Mouse (Mus musculus) c-Kit-positive CD71-negative TER-119-negative erythroid progenitor cells, embryonic 14.5 days (primary cell): ENCODE results near the gene Slc4a1ap.
"Not testable (repeated sequence)": the region's sequence is repeated elsewhere in the genome, so short reads cannot be mapped to it uniquely, and the experiment has no call there.

Experiments
- DNase-seq: peaks from one replicate; pipeline ENCODE4 v3.0.0-alpha.2; 2013; ENCODE audit warnings: low read depth

Gene Slc4a1ap

GRCm38 (mm10) chr5:31526354-31527116 is at the start of gene Slc4a1ap:
Slc4a1ap (plus strand) TSS chr5:31526995.
- peak; percentile 73 for DNase-seq

DNA sequence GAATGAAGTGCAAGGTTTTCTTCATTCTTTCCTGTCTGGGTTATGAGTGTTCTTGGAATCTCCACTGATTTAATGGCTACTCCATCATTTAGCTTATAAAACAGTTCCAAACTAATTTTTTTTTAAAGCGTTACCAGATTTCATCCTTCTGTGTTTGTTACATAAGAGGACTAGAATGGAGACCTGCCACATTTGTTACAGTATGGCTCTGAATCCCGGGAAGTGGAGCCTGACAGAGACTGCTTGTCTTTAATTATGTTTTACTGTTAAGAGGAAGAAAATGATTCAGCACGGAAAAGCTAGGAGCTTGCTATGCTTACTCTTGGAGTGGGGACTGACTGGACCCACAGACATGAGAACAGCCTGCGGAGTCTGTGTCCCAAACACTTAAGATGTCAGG is 46.3 kb upstream of the Slc4a1ap start:
- DNase-seq: no peak

DNA sequence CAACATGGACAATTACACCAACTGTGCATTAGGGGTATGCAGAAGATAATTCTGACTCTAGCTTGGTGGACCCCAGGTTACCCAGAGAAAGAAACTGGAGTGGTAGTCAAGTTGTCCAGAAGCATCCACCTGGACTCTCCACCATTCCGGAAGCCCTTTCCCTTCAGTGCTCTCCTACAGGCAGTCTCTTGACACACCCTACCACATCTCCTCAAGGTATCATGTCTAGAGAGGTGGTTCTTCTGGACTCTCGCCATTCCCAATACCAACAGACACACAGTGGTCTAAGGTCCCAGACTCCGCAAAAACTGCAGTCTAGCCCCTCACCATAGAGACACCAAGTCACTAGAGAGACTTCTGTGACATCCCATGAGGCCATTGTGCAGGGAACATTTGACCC is 41.4 kb upstream of the Slc4a1ap start, which contains the start of gene 4930548H24Rik:
Gene 4930548H24Rik (plus strand): TSS at position 301 of the 400 bp plus-strand sequence.
- DNase-seq: no peak

- DNase-seq: no peak
These were observed 38.9 kb upstream of the Slc4a1ap start for GRCm38 (mm10) chr5:31487889-31488288.

DNA sequence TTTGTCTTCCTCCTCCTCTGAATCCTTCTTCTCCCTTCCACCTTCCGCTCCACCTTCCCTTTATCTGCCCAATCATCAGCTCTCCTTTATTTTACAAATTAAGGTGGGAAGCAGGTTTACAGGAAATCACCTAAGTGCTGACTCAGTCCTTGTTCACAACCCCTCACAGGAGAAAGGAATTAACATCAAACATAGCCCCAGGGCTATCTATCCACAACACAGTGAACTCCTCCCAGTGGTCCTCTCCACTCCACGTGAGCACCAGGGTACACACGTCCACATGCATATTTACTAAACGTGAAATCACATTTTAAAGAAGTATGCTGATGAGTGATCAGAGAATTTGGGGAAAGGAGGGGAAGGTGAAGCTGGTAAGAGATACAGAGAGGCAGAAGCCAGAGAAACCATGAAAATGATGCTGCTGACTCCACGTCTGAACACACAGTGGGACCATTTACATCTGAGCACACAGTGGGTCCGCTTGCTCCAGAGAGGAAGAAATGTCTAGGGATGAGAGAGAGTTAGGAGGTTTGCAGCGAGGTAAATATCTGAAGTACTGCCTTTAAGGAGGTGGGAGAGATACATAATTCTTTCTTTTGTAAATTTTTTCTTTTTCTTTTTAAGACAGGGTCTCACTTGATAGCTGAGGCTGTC is 37.6 kb upstream of the Slc4a1ap start:
- no peak for DNase-seq

- no peak for DNase-seq
These were observed 34.8 kb upstream of the Slc4a1ap start for GRCm38 (mm10) chr5:31492031-31492430.

- peak; percentile 84 for DNase-seq
These were observed 32.1 kb upstream of the Slc4a1ap start, which contains the start of gene Gpn1 for GRCm38 (mm10) chr5:31494513-31495297. Gpn1 (plus strand) TSS chr5:31494741.

GRCm38 (mm10) chr5:31504843-31505242 is 22.0 kb upstream of the Slc4a1ap start:
- no peak for DNase-seq

DNA sequence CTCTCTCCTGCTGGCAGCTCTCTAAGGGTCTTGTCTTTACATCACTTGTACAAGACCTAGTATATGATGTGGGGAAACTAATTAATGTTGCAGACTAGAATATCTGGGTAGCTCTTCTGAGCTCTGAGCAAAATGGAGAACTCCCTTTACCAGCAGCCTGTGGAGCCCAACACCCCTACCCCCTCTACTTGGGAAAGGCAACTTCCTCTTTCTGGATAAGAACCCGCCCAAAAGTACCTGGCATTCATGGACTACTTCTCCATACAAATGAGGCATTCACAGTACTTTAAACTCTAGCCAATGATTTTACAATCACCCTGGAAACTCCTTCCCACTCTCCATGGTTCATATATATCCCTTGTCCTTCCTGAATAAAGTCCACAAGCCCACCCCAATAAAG is 14.3 kb upstream of the Slc4a1ap start:
- no peak for DNase-seq

- DNase-seq: no peak
These were observed 6.2 kb upstream of the Slc4a1ap start for GRCm38 (mm10) chr5:31520556-31520955.

GRCm38 (mm10) chr5:31527117-31527680 is 404 bp downstream of the Slc4a1ap start:
- no peak for DNase-seq

- not testable (repeated sequence) for DNase-seq
These were observed 912 bp downstream of the Slc4a1ap start, which contains the start of gene Supt7l for GRCm38 (mm10) chr5:31527707-31528106. Supt7l (minus strand) TSS chr5:31527807.

DNA sequence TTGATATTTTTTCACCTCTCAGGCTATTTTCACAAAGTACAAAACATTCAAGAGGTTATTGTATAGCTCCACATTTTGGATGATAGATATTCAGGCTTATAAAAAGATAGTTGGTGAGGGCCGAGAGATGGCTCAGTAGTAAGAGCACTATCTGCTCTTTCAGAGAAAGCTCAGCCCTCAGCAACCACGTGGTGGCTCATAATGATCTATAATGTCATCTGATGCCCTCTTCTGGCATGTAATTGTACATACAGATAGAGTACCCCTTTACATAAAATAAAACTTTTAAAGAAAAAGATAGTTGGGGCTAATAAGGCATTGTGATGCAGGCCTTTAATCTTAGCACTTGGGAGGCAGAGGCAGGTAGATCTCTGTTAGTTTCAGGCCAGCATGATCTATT is 1.8 kb downstream of the Slc4a1ap start:
- no peak for DNase-seq

DNA sequence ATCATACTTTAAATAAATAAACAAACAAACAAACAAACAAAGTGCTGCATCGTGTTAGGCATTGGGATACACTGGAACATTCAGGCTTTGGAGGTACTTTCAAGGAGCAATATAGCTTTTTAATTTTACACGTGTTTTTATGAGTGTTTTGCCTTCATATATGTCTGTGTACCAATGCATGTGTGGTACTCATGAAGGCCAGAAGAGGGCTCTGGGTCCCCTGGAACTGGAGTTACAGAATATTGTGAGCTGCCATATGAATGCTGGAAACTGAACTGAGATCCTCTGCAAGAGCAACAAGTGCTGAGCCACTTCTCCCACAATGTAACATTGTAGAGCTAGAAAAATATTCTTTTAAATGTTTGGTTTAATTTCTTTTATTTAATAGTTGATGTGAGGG is 8.4 kb downstream of the Slc4a1ap start:
- DNase-seq: no peak

- DNase-seq: no peak
These were observed 32.6 kb downstream of the Slc4a1ap start for GRCm38 (mm10) chr5:31559401-31559800.

GRCm38 (mm10) chr5:31560352-31560751 is 33.6 kb downstream of the Slc4a1ap start:
- DNase-seq: no peak

DNA sequence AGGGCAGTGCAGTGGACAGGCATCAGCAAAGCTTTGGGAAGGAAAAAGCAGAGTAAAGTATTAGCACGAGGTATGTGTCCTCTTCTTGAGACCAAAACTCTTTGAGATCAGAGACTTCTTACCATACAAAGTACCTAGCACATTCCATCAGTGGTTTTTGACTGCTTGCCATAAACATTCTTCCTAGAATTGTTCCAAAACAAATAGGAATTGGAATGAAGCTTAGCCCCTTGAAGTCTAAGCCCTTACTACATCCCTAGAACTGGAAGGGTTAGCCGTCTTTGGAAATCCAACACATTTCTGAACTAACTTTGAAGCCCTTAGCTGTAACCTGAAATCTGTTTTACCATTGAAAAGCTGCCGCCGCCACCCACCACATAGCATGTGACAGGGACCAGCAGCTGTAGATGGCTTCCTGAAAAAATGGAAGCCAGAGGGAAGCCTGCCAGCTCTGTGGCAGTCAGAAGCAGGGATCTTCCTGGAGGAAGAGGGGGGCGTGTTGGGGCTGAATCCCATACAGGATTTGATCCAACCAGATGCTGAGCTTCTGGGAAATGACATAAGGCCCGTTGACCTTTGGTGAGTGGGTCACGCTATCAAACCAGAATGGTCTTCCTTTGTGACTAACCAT is 35.4 kb downstream of the Slc4a1ap start:
- no peak for DNase-seq

- DNase-seq: peak; percentile 70
These were observed 36.7 kb downstream of the Slc4a1ap start for GRCm38 (mm10) chr5:31563496-31563895.

GRCm38 (mm10) chr5:31563905-31564304 is 37.1 kb downstream of the Slc4a1ap start:
- DNase-seq: no peak

DNA sequence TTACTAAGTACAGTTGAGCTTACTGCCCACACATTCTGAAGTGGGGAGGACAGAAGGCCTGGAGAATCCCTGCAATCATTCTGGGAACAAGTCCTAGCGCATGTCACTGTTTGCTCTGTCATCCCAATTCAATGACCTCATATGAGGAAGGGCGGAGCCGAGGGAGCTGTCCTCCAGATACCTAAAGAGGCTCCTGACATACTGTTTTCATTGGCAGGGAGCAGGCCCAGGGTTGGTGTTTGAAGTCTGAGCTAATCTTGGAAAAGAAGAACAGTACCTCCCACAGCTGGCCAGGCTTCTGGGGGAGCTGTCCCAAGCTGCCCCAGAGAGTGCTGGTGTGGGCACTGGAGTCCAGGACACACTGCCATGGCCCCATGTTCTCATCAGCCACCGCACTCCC is 38.2 kb downstream of the Slc4a1ap start:
- DNase-seq: no peak

DNA sequence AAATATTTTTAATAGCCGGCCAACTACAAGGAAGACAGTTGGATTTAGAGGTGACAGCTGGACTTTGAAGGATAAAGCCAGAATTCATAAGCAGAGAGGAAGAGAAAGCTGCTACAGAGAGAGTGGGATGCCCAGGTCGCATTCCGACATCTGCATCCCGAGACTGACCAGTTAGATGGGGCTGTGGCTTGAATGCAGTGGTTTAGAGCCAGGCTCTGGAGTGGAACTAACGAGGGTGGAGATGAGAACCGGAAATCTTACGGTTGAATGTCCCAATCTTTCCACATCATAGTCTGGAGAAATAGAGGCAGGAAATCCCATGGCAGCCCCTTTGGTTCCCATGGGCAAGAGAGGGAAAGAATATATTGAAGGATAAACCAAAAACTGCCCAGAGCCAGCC is 39.2 kb downstream of the Slc4a1ap start:
- no peak for DNase-seq

- DNase-seq: no peak
These were observed 39.7 kb downstream of the Slc4a1ap start for GRCm38 (mm10) chr5:31566457-31566856.
